Mouse (Mus musculus) lung, embryonic 14.5 days (tissue): ENCODE measurements around the gene Smo. TPM values are rescaled to one million over a fixed set of nuclear protein-coding genes. Genes with fewer than 3 reads are reported as not detected.

Source experiments
- ATAC-seq: fragments of 200-750 bp; cut with Nextera tagmentation; 2 replicates; pipeline ENCODE4 v1.8.0; 2017; ENCODE audit warnings: mild to moderate bottlenecking, moderate TSS enrichment, moderate library complexity; ENCODE audit not compliant: insufficient read depth
- DNase-seq: peaks from one replicate; pipeline ENCODE4 v3.0.0-alpha.2; 2015
- H3K27ac ChIP-seq: fragments of 300-500 bp; sonication (generic); 2 replicates; pipeline ENCODE4 v1.5.1; 2014; ENCODE audit warnings: low read depth, mild to moderate bottlenecking, moderate library complexity
- H3K27me3 ChIP-seq: fragments of 300-500 bp; sonication (generic); 2 replicates; pipeline ENCODE4 v1.6.1; 2014; ENCODE audit warnings: low read length, control low read depth; ENCODE audit not compliant: insufficient read depth
- H3K36me3 ChIP-seq: fragments of 300-500 bp; sonication (generic); 2 replicates; pipeline ENCODE4 v1.6.1; 2014; ENCODE audit warnings: control low read depth; ENCODE audit not compliant: insufficient read depth
- H3K4me1 ChIP-seq: fragments of 300-500 bp; sonication (generic); 2 replicates; pipeline ENCODE4 v1.6.1; 2014; ENCODE audit warnings: antibody characterized with exemption, control low read depth; ENCODE audit not compliant: insufficient read depth
- H3K4me2 ChIP-seq: fragments of 300-500 bp; sonication (generic); 2 replicates; pipeline ENCODE4 v1.6.1; 2014; ENCODE audit warnings: mild to moderate bottlenecking
- H3K4me3 ChIP-seq: fragments of 300-500 bp; sonication (generic); 2 replicates; pipeline ENCODE4 v1.5.1; 2014; ENCODE audit warnings: low read depth, low read length
- H3K9ac ChIP-seq: fragments of 300-500 bp; sonication (generic); 2 replicates; pipeline ENCODE4 v1.6.1; 2014
- H3K9me3 ChIP-seq: fragments of 300-500 bp; sonication (generic); 2 replicates; pipeline ENCODE4 v1.6.1; 2016; ENCODE audit warnings: low read depth, low read length, control low read depth
- CTCF ChIP-seq: IDR thresholded peaks from 2 replicates; pipeline ENCODE4 v1.5.1; 2016; ENCODE audit warnings: antibody characterized with exemption, low read depth
- WGBS: fragments of 180-500 bp; shearing (Covaris S2); extraction: QIAGEN DNeasy Blood & Tissue Kit; methylation state at CpG from one replicate; pipeline ENCODE4 v1.1.7; 2014; 5-methylcytosine and 5-hydroxymethylcytosine counted together
- polyA plus RNA-seq: library from polyadenylated mRNA; unstranded; fragments of >200 nt; fragmentation: Nextera tagmentation; extraction: Ambion mirVana; gene quantifications from 2 replicates; pipeline ENCODE4 v1.2.1, GENCODE M21; 2014

The Smo gene
- polyA plus RNA-seq, 1 experiment from 2014 or later = 69.1 TPM

- H3K27me3 ChIP-seq = no peaks in the 10 kb centered on the region
- WGBS = 47% methylated on average over 3 of the region's 3 CpGs
- peak; percentile 91 for DNase-seq
- H3K9me3 ChIP-seq = no peaks in the 10 kb centered on the region
- ATAC-seq = peak; percentile 26; the same call in 1 of the 2 replicates
- H3K4me1 ChIP-seq = no peaks in the 10 kb centered on the region
- H3K4me2 ChIP-seq = no peak overlapping the region
- no peak overlapping the region for H3K4me3 ChIP-seq
- peak; percentile 85 for TF ChIP-seq CTCF
- H3K36me3 ChIP-seq = no peaks in the 10 kb centered on the region
- H3K27ac ChIP-seq = no peak overlapping the region
- H3K9ac ChIP-seq = no peak overlapping the region
Observed at GRCm38 (mm10) chr6:29712011-29712584, 23.2 kb upstream of the Smo start.

GRCm38 (mm10) chr6:29716624-29717365 lies 18.5 kb upstream of the Smo start:
- ATAC-seq = no peak
- 51% methylated on average over 10 of the region's 10 CpGs for WGBS
- Histone ChIP-seq H3K4me1 (peaks cover 14% of the 10 kb centered on the region; the same call in 1 of the 2 replicates), H3K9ac (no peak overlapping the region), H3K4me3 (no peak overlapping the region), H3K9me3 (no peaks in the 10 kb centered on the region), H3K27ac (no peak overlapping the region), H3K36me3 (no peaks in the 10 kb centered on the region), H3K4me2 (no peak overlapping the region), H3K27me3 (no peaks in the 10 kb centered on the region)
- no peak for TF ChIP-seq CTCF
- DNase-seq = no peak

GRCm38 (mm10) chr6:29717541-29717940 lies 17.8 kb upstream of the Smo start:
- Histone ChIP-seq H3K4me1 (peaks cover 14% of the 10 kb centered on the region; the same call in 1 of the 2 replicates), H3K9ac (no peak overlapping the region)
- WGBS = 58% methylated on average over 10 of the region's 10 CpGs

GRCm38 (mm10) chr6:29717952-29718521 lies 17.3 kb upstream of the Smo start:
- no peak overlapping the region; the same call in 1 of the 2 replicates for H3K4me3 ChIP-seq
- 15% methylated on average over 14 of the region's 14 CpGs for WGBS

More at GRCm38 (mm10) chr6:29717541-29717940, 17.8 kb upstream of the Smo start:
- H3K27me3 ChIP-seq = no peaks in the 10 kb centered on the region
- no peak overlapping the region for H3K27ac ChIP-seq
- DNase-seq = no peak
- ATAC-seq = no peak
- no peaks in the 10 kb centered on the region for H3K36me3 ChIP-seq
- H3K4me2 ChIP-seq = peak overlapping the region; percentile 55
- no peak overlapping the region for H3K4me3 ChIP-seq
- H3K9me3 ChIP-seq = no peaks in the 10 kb centered on the region
- TF ChIP-seq CTCF = no peak

GRCm38 (mm10) chr6:29718894-29719329 lies 16.4 kb upstream of the Smo start:
- H3K4me1 ChIP-seq = peaks cover 14% of the 10 kb centered on the region; the same call in 1 of the 2 replicates
- peak overlapping the region; percentile 33 for H3K4me3 ChIP-seq
- no peaks in the 10 kb centered on the region for H3K36me3 ChIP-seq
- DNase-seq (peak; percentile 84), ATAC-seq (peak; percentile 89)
- peak overlapping the region; percentile 55 for H3K4me2 ChIP-seq
- peak overlapping the region; percentile 43 for H3K9ac ChIP-seq
- peak overlapping the region; percentile 39 for H3K27ac ChIP-seq
- 2% methylated on average over 15 of the region's 15 CpGs for WGBS
- no peak for TF ChIP-seq CTCF
- H3K9me3 ChIP-seq = no peaks in the 10 kb centered on the region
- no peaks in the 10 kb centered on the region for H3K27me3 ChIP-seq

More at GRCm38 (mm10) chr6:29717952-29718521, 17.3 kb upstream of the Smo start:
- ATAC-seq (peak; percentile 26; the same call in 1 of the 2 replicates), DNase-seq (peak; percentile 51)
- Histone ChIP-seq H3K4me1 (peaks cover 14% of the 10 kb centered on the region; the same call in 1 of the 2 replicates), H3K4me2 (peak overlapping the region; percentile 55), H3K9ac (no peak overlapping the region), H3K27me3 (no peaks in the 10 kb centered on the region), H3K9me3 (no peaks in the 10 kb centered on the region), H3K27ac (no peak overlapping the region), H3K36me3 (no peaks in the 10 kb centered on the region)
- no peak for TF ChIP-seq CTCF

- Histone ChIP-seq H3K4me3 (no peak overlapping the region), H3K9ac (no peak overlapping the region), H3K27ac (no peak overlapping the region), H3K27me3 (no peaks in the 10 kb centered on the region), H3K4me2 (no peak overlapping the region), H3K4me1 (peaks cover 14% of the 10 kb centered on the region; the same call in 1 of the 2 replicates), H3K9me3 (no peaks in the 10 kb centered on the region), H3K36me3 (no peaks in the 10 kb centered on the region)
- whole genome bisulfite sequencing = 73% methylated on average over 2 of the region's 2 CpGs
- DNase-seq = no peak
- no peak for TF ChIP-seq CTCF
- ATAC-seq = no peak
Observed at GRCm38 (mm10) chr6:29721890-29722289, 13.4 kb upstream of the Smo start.
